Mouse (Mus musculus): ENCODE measurements at regions not wholly inside any gene's neighbourhood (a gene's known extent, or its start where the extent isn't known, plus 50 kb on each side); places are given as distances from the start of the nearest gene placed in this dataset.

- Histone ChIP-seq H3K4me1 (ENCODE audit: control insufficient read depth, insufficient read depth, low read length) (no peaks in the 10 kb centered on the region), H3K36me3 (ENCODE audit: control insufficient read depth, insufficient read depth, low read length) (no peaks in the 10 kb centered on the region), H3K27me3 (ENCODE audit: control insufficient read depth, insufficient read depth, low read length) (no peaks in the 10 kb centered on the region), H3K4me3 (ENCODE audit: low read depth, low read length) (no peak overlapping the region), H3K4me2 (no peak overlapping the region), H3K27ac (ENCODE audit: low read depth, low read length) (no peak overlapping the region), H3K9me3 (ENCODE audit: control insufficient read depth, low read length) (no peaks in the 10 kb centered on the region), H3K9ac (ENCODE audit: low read length) (no peak overlapping the region)
- ATAC-seq (ENCODE audit: low FRiP score) = no peak
- DNase-seq (ENCODE audit: low spot score, missing footprints) = peak; percentile 77
- WGBS = 41% methylated on average over 6 of the region's 6 CpGs
Observed at GRCm38 (mm10) chr3:17811290-17811689, 136.9 kb upstream of the Cypt12 start.

- Histone ChIP-seq H3K9ac (ENCODE audit: low read length) (no peak overlapping the region), H3K4me1 (ENCODE audit: control insufficient read depth, insufficient read depth, low read length) (no peaks in the 10 kb centered on the region), H3K4me2 (no peak overlapping the region), H3K4me3 (ENCODE audit: low read depth, low read length) (no peak overlapping the region), H3K9me3 (ENCODE audit: control insufficient read depth, low read length) (no peaks in the 10 kb centered on the region), H3K27ac (ENCODE audit: low read depth, low read length) (no peak overlapping the region), H3K27me3 (ENCODE audit: control insufficient read depth, insufficient read depth, low read length) (no peaks in the 10 kb centered on the region), H3K36me3 (ENCODE audit: control insufficient read depth, insufficient read depth, low read length) (no peaks in the 10 kb centered on the region)
- ATAC-seq (ENCODE audit: low FRiP score) = peak; percentile 31; the same call in 1 of the 2 replicates
- WGBS = 82% methylated on average over 3 of the region's 3 CpGs
- no peak for DNase-seq (ENCODE audit: low spot score, missing footprints)
Observed at GRCm38 (mm10) chr3:17824201-17824600, 124.0 kb upstream of the Cypt12 start.

GRCm38 (mm10) chr3:17824662-17825061, 123.5 kb upstream of the Cypt12 start:
- Histone ChIP-seq H3K27ac (ENCODE audit: low read depth, low read length) (no peak overlapping the region), H3K4me2 (no peak overlapping the region), H3K4me1 (ENCODE audit: control insufficient read depth, insufficient read depth, low read length) (no peaks in the 10 kb centered on the region), H3K27me3 (ENCODE audit: control insufficient read depth, insufficient read depth, low read length) (no peaks in the 10 kb centered on the region), H3K36me3 (ENCODE audit: control insufficient read depth, insufficient read depth, low read length) (no peaks in the 10 kb centered on the region), H3K4me3 (ENCODE audit: low read depth, low read length) (no peak overlapping the region), H3K9ac (ENCODE audit: low read length) (no peak overlapping the region), H3K9me3 (ENCODE audit: control insufficient read depth, low read length) (no peaks in the 10 kb centered on the region)
- ATAC-seq (ENCODE audit: low FRiP score) = no peak
- DNase-seq (ENCODE audit: low spot score, missing footprints) = peak; percentile 89
- WGBS = 50% methylated on average over 4 of the region's 4 CpGs

- H3K9ac ChIP-seq (ENCODE audit: low read length) = no peak overlapping the region
- DNase-seq (ENCODE audit: low spot score, missing footprints) (no peak), ATAC-seq (ENCODE audit: low FRiP score) (peak; percentile 43; the same call in 1 of the 2 replicates)
- no peak overlapping the region for H3K4me3 ChIP-seq (ENCODE audit: low read depth, low read length)
- 72% methylated on average over 3 of the region's 3 CpGs for WGBS
- no peaks in the 10 kb centered on the region for H3K9me3 ChIP-seq (ENCODE audit: control insufficient read depth, low read length)
- H3K4me2 ChIP-seq = no peak overlapping the region
- no peaks in the 10 kb centered on the region for H3K4me1 ChIP-seq (ENCODE audit: control insufficient read depth, insufficient read depth, low read length)
- no peaks in the 10 kb centered on the region for H3K27me3 ChIP-seq (ENCODE audit: control insufficient read depth, insufficient read depth, low read length)
- H3K36me3 ChIP-seq (ENCODE audit: control insufficient read depth, insufficient read depth, low read length) = no peaks in the 10 kb centered on the region
- H3K27ac ChIP-seq (ENCODE audit: low read depth, low read length) = no peak overlapping the region
Observed at GRCm38 (mm10) chr3:17825254-17825890, 122.8 kb upstream of the Cypt12 start.

- ATAC-seq (ENCODE audit: low FRiP score) = no peak
- DNase-seq (ENCODE audit: low spot score, missing footprints) = peak; percentile 95
- H3K36me3 ChIP-seq (ENCODE audit: control insufficient read depth, insufficient read depth, low read length) = no peaks in the 10 kb centered on the region
- H3K27ac ChIP-seq (ENCODE audit: low read depth, low read length) = no peak overlapping the region
- WGBS = 36% methylated on average over 1 of the region's 1 CpGs
- H3K4me3 ChIP-seq (ENCODE audit: low read depth, low read length) = no peak overlapping the region
- no peaks in the 10 kb centered on the region for H3K27me3 ChIP-seq (ENCODE audit: control insufficient read depth, insufficient read depth, low read length)
- no peak overlapping the region for H3K4me2 ChIP-seq
- no peaks in the 10 kb centered on the region for H3K4me1 ChIP-seq (ENCODE audit: control insufficient read depth, insufficient read depth, low read length)
- H3K9me3 ChIP-seq (ENCODE audit: control insufficient read depth, low read length) = no peaks in the 10 kb centered on the region
- H3K9ac ChIP-seq (ENCODE audit: low read length) = no peak overlapping the region
Observed at GRCm38 (mm10) chr3:17834706-17835105, 113.5 kb upstream of the Cypt12 start.

- H3K9ac ChIP-seq (ENCODE audit: low read length) = no peak overlapping the region
- no peaks in the 10 kb centered on the region for H3K27me3 ChIP-seq (ENCODE audit: control insufficient read depth, insufficient read depth, low read length)
- DNase-seq (ENCODE audit: low spot score, missing footprints) = no peak
- H3K27ac ChIP-seq (ENCODE audit: low read depth, low read length) = no peak overlapping the region
- no peaks in the 10 kb centered on the region for H3K9me3 ChIP-seq (ENCODE audit: control insufficient read depth, low read length)
- H3K4me1 ChIP-seq (ENCODE audit: control insufficient read depth, insufficient read depth, low read length) = no peaks in the 10 kb centered on the region
- H3K36me3 ChIP-seq (ENCODE audit: control insufficient read depth, insufficient read depth, low read length) = no peaks in the 10 kb centered on the region
- 85% methylated on average over 7 of the region's 7 CpGs for WGBS
- no peak overlapping the region for H3K4me3 ChIP-seq (ENCODE audit: low read depth, low read length)
- no peak for ATAC-seq (ENCODE audit: low FRiP score)
- H3K4me2 ChIP-seq = no peak overlapping the region
Observed at GRCm38 (mm10) chr3:17847609-17848008, 100.6 kb upstream of the Cypt12 start.

- no peaks in the 10 kb centered on the region for H3K4me1 ChIP-seq (ENCODE audit: control insufficient read depth, insufficient read depth, low read length)
- DNase-seq (ENCODE audit: low spot score, missing footprints) (peak; percentile 86), ATAC-seq (ENCODE audit: low FRiP score) (no peak)
- no peak overlapping the region for H3K4me2 ChIP-seq
- no peaks in the 10 kb centered on the region for H3K9me3 ChIP-seq (ENCODE audit: control insufficient read depth, low read length)
- H3K27ac ChIP-seq (ENCODE audit: low read depth, low read length) = no peak overlapping the region
- no peaks in the 10 kb centered on the region for H3K27me3 ChIP-seq (ENCODE audit: control insufficient read depth, insufficient read depth, low read length)
- no peak overlapping the region for H3K9ac ChIP-seq (ENCODE audit: low read length)
- H3K4me3 ChIP-seq (ENCODE audit: low read depth, low read length) = no peak overlapping the region
- no peaks in the 10 kb centered on the region for H3K36me3 ChIP-seq (ENCODE audit: control insufficient read depth, insufficient read depth, low read length)
Observed at GRCm38 (mm10) chr3:17848181-17848580, 100.0 kb upstream of the Cypt12 start.

- H3K9me3 ChIP-seq (ENCODE audit: control insufficient read depth, low read length) = no peaks in the 10 kb centered on the region
- ATAC-seq (ENCODE audit: low FRiP score) = no peak
- no peak overlapping the region for H3K9ac ChIP-seq (ENCODE audit: low read length)
- no peak overlapping the region for H3K4me3 ChIP-seq (ENCODE audit: low read depth, low read length)
- no peak for DNase-seq (ENCODE audit: low spot score, missing footprints)
- no peaks in the 10 kb centered on the region for H3K4me1 ChIP-seq (ENCODE audit: control insufficient read depth, insufficient read depth, low read length)
- H3K4me2 ChIP-seq = no peak overlapping the region
- WGBS = 89% methylated on average over 3 of the region's 3 CpGs
- no peaks in the 10 kb centered on the region for H3K36me3 ChIP-seq (ENCODE audit: control insufficient read depth, insufficient read depth, low read length)
- no peak overlapping the region for H3K27ac ChIP-seq (ENCODE audit: low read depth, low read length)
- H3K27me3 ChIP-seq (ENCODE audit: control insufficient read depth, insufficient read depth, low read length) = no peaks in the 10 kb centered on the region
Observed at GRCm38 (mm10) chr3:17862367-17862766, 85.8 kb upstream of the Cypt12 start.

GRCm38 (mm10) chr3:17865112-17865511, 83.1 kb upstream of the Cypt12 start:
- H3K9ac ChIP-seq (ENCODE audit: low read length) = no peak overlapping the region
- H3K4me1 ChIP-seq (ENCODE audit: control insufficient read depth, insufficient read depth, low read length) = no peaks in the 10 kb centered on the region
- no peak for ATAC-seq (ENCODE audit: low FRiP score)
- no peak overlapping the region for H3K4me2 ChIP-seq
- H3K36me3 ChIP-seq (ENCODE audit: control insufficient read depth, insufficient read depth, low read length) = no peaks in the 10 kb centered on the region
- no peak overlapping the region for H3K4me3 ChIP-seq (ENCODE audit: low read depth, low read length)
- no peaks in the 10 kb centered on the region for H3K9me3 ChIP-seq (ENCODE audit: control insufficient read depth, low read length)
- WGBS = 82% methylated on average over 4 of the region's 4 CpGs
- H3K27me3 ChIP-seq (ENCODE audit: control insufficient read depth, insufficient read depth, low read length) = no peaks in the 10 kb centered on the region
- H3K27ac ChIP-seq (ENCODE audit: low read depth, low read length) = no peak overlapping the region
- no peak for DNase-seq (ENCODE audit: low spot score, missing footprints)

Data from midbrain, embryonic 11.5 days (tissue).